Mouse (Mus musculus): ENCODE results near the gene Sgip1. TPM values are rescaled to one million over a fixed set of nuclear protein-coding genes. Genes with fewer than 3 reads are reported as not detected.

Gene Sgip1
- polyA plus RNA-seq, 1 experiment: not detected

DNA sequence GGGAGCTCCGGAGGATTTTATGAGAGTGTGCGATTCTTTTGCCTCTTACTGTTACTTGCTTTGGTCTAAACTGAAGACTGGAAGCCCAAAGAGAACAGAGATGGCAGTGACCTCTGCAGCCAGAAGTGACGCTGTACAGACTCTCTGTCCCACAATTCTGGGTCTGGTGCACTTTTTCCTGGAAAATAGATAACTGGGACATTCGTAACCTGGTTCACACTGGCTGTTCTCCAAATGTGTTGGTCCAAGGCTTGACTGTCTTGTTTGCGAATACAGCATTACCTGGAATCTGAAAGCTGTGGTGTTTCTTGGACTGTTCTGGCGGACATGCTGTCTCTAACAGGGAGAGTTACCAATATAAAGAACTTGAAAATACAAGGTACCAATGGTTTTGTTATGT, 109.4 kb downstream of the Sgip1 start:
- H3K27ac ChIP-seq (replicated peaks; ENCODE audit: low read depth, low read length): no peak overlapping the region
- no peak overlapping the region for H3K4me3 ChIP-seq (ENCODE audit: insufficient read depth, low read depth, low read length)
- H3K4me1 ChIP-seq (ENCODE audit: control insufficient read depth, insufficient read depth, insufficient read length, low read length): no peaks in the 10 kb centered on the region

DNA sequence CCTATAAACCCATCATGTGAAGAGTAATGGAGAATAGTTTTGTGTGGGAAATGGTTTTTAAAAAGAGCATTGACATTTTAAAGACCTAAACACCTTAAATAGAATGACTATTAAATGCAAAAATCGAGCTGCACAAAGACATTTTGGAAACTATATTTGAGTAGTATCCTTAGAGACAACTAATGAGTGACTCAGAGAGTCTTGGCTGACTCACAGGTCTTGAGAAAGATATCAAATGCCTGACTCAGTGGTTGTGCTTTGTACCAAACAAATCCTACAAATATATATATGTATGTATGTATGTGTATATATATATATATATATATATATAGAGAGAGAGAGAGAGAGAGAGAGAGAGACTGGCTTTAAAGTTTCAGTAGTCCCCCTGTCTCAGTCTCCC, 110.1 kb downstream of the Sgip1 start:
- no peak overlapping the region for H3K27ac ChIP-seq (replicated peaks; ENCODE audit: low read depth, low read length)
- H3K4me1 ChIP-seq (ENCODE audit: control insufficient read depth, insufficient read depth, insufficient read length, low read length): no peaks in the 10 kb centered on the region
- no peak overlapping the region for H3K4me3 ChIP-seq (ENCODE audit: insufficient read depth, low read depth, low read length)

DNA sequence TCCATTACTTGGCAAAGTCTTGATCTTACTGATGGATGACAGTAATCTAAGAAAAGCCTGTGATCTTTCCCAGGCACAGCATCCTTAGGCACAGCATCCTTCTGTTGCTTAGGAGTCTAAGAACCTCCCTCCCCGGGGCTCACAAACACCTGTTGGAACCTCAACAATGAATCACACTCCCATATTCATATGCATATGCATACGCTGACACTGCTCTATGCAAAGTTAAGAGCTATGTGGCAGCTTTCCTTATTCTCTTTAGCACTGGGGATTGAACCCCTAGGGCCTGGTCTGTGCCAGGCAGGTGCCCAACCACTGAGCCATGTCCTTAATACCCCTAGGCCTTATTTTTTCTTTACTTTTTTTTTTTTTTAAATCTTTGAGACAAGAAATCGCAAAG, 111.2 kb downstream of the Sgip1 start:
- Histone ChIP-seq H3K27ac (replicated peaks; ENCODE audit: low read depth, low read length) (no peak overlapping the region), H3K4me1 (ENCODE audit: control insufficient read depth, insufficient read depth, insufficient read length, low read length) (no peaks in the 10 kb centered on the region), H3K4me3 (ENCODE audit: insufficient read depth, low read depth, low read length) (no peak overlapping the region)

- H3K4me3 ChIP-seq (ENCODE audit: insufficient read depth, low read depth, low read length): no peak overlapping the region
- H3K4me1 ChIP-seq (ENCODE audit: control insufficient read depth, insufficient read depth, insufficient read length, low read length): no peaks in the 10 kb centered on the region
- no peak overlapping the region for H3K27ac ChIP-seq (replicated peaks; ENCODE audit: low read depth, low read length)
These were observed 111.7 kb downstream of the Sgip1 start for GRCm38 (mm10) chr4:102852808-102853207.

DNA sequence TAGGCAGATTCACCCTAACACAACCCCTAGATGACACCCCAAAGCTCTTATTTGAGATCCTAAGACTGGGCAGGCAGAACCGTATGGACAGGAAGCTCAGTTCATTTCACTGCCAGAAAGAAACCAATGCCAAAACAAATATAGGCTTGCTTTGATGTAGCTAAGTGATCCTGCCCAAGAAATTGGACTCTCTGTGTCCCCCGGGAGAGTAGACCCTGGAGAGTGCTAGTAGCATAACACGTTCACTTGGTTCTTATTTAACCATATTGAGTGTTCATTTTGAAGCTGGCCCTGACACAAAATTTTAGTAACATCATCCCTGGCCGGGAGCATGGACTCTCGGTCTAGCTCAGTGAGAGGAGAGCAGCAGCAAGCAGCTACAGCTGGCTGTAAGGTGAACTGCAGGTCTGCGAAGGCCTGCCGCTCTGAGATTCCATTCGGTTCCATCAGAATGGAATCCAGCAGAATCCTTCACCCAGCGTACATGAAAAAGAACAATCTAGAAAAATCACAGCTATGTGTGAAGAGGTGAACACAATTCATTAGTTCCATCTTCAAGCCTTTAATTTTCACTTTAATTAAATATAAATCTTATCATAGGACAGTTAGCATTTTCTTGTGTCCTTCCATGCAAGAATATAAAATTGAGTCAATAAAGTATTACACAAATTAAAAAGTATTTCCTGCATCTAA, 112.4 kb downstream of the Sgip1 start:
- Histone ChIP-seq H3K4me3 (ENCODE audit: insufficient read depth, low read depth, low read length) (no peak overlapping the region), H3K4me1 (ENCODE audit: control insufficient read depth, insufficient read depth, insufficient read length, low read length) (no peaks in the 10 kb centered on the region), H3K27ac (replicated peaks; ENCODE audit: low read depth, low read length) (no peak overlapping the region)

- Histone ChIP-seq H3K4me3 (ENCODE audit: insufficient read depth, low read depth, low read length) (no peak overlapping the region), H3K4me1 (ENCODE audit: control insufficient read depth, insufficient read depth, insufficient read length, low read length) (no peaks in the 10 kb centered on the region), H3K27ac (replicated peaks; ENCODE audit: low read depth, low read length) (no peak overlapping the region)
These were observed 114.1 kb downstream of the Sgip1 start for GRCm38 (mm10) chr4:102854928-102855892.

- no peak overlapping the region for H3K27ac ChIP-seq (replicated peaks; ENCODE audit: low read depth, low read length)
- H3K4me3 ChIP-seq (ENCODE audit: insufficient read depth, low read depth, low read length): no peak overlapping the region
- no peaks in the 10 kb centered on the region for H3K4me1 ChIP-seq (ENCODE audit: control insufficient read depth, insufficient read depth, insufficient read length, low read length)
These were observed 115.0 kb downstream of the Sgip1 start for GRCm38 (mm10) chr4:102856086-102856485.

DNA sequence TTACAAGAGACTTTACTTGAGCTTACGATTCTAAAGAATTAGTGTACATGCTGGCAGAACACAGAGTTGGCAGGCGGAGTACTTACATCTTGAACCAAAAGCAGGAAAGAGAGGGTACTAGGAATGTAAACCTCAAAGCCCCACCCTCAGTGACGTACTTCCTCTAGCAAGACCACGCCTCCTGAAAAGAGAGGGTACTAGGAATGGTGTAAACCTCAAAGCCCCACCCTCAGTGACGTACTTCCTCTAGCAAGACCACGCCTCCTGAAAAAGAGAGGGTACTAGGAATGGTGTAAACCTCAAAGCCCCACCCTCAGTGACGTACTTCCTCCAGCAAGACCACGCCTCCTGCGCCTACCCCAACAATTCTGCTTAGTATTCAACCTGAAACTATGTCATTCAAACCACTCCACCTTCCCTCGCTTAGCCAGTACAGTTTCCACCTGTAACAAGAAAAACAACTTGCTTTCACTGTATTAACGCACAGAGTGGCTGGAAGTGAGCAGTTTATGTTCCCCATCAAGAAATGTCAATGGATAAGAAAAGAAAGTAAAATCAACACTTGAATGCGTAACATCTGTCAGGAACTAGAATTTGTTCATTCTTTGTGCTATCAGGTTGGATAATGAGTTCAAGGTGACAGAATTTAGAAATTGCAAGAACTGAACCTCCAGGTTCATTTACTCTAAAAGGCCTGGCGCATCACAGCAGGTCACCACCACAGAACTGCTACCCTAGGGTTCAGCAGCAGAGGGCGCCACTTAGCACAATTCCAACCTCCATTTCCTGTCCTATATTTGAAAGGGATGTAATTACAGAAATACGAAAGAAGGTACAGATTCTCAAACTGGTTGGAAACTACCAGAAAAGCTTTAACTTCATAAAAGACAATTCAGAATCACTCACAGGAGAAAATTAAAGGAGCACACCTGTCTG, 118.4 kb downstream of the Sgip1 start:
- Histone ChIP-seq H3K27ac (replicated peaks; ENCODE audit: low read depth, low read length) (no peak overlapping the region), H3K4me3 (ENCODE audit: insufficient read depth, low read depth, low read length) (no peak overlapping the region), H3K4me1 (ENCODE audit: control insufficient read depth, insufficient read depth, insufficient read length, low read length) (no peaks in the 10 kb centered on the region)

- H3K4me3 ChIP-seq (ENCODE audit: insufficient read depth, low read depth, low read length): no peak overlapping the region
- no peaks in the 10 kb centered on the region for H3K4me1 ChIP-seq (ENCODE audit: control insufficient read depth, insufficient read depth, insufficient read length, low read length)
- no peak overlapping the region for H3K27ac ChIP-seq (replicated peaks; ENCODE audit: low read depth, low read length)
These were observed 121.9 kb downstream of the Sgip1 start for GRCm38 (mm10) chr4:102862751-102863710.

DNA sequence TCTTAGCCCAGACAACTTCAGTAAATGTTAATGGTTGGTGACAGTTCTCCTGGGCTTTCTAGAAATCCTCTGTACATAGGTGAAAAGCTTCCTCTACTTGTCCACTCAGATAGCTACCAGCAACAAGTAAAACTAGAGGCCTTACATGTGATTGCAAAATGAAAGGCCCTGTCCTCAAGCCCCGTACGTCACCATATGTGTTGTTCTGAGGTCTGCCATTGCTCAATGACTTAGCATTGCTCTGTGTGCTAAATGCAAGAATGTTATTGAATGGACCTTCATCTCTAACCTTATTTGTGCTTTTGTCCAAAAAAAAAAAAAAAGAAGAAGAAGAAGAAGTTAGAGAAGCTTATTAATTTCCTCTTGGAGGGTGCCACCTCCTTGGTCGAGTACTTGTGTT, 125.4 kb downstream of the Sgip1 start:
- Histone ChIP-seq H3K27ac (replicated peaks; ENCODE audit: low read depth, low read length) (no peak overlapping the region), H3K4me3 (ENCODE audit: insufficient read depth, low read depth, low read length) (no peak overlapping the region), H3K4me1 (ENCODE audit: control insufficient read depth, insufficient read depth, insufficient read length, low read length) (no peaks in the 10 kb centered on the region)

DNA sequence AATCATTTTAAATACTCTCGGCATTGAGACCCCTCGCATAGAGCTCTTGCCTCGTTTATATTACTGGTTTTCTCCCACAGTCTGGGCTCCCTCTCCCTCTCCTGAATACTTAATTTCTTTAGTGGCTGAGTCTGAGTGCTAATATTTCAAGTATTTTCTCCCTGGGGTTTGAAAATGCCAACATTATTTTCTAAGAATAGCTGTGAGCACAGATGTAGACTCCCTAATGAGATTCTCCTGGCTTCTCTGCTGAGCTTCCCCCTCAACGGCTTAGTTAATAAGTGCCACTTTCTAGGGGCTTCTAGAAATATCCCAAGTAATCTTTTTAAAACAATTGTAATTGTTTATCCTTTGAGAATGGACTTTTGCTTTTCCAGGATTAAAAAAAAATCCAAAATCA, 130.2 kb downstream of the Sgip1 start:
- Histone ChIP-seq H3K4me1 (ENCODE audit: control insufficient read depth, insufficient read depth, insufficient read length, low read length) (no peaks in the 10 kb centered on the region), H3K27ac (replicated peaks; ENCODE audit: low read depth, low read length) (no peak overlapping the region), H3K4me3 (ENCODE audit: insufficient read depth, low read depth, low read length) (no peak overlapping the region)

DNA sequence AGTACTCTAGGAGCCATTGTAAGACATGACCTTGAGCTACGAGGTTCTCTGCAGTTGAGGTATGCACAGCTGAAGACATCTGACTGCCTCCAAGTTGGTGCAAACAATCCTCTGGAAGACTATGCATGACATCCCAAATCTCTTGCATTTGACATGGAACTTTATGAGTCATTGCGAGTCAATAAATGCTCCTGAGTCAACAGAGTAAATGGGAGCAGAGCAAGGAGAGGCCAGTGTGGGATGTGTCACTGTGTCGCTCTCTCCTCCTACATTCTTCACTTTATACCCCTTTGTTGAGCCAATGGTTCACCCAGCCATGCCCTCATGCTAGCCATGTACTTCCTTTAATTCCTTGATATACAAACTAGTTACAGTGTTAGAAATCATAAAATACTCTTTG, 142.0 kb downstream of the Sgip1 start:
- Histone ChIP-seq H3K27ac (replicated peaks; ENCODE audit: low read depth, low read length) (no peak overlapping the region), H3K4me3 (ENCODE audit: insufficient read depth, low read depth, low read length) (no peak overlapping the region), H3K4me1 (ENCODE audit: control insufficient read depth, insufficient read depth, insufficient read length, low read length) (no peaks in the 10 kb centered on the region)

DNA sequence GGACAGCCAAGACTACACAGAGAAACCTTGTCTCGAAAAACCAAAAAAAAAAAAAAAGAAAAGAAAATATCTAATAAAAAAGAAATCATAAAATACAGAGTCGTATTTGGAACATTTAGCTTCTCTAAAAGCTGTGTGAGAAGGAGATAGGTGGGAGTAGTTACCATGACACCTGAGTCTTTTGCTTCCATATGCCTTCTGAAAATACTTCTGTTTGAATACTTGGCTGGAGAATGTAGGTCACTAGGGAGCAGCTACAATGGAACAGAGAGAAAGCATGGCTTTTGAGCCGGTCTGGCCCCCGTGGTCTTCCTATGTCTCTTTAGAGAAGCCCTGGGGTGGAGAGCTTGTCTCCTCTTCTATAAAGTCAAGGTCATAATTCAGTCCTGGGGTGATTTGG, 143.1 kb downstream of the Sgip1 start:
- Histone ChIP-seq H3K4me3 (ENCODE audit: insufficient read depth, low read depth, low read length) (no peak overlapping the region), H3K27ac (replicated peaks; ENCODE audit: low read depth, low read length) (no peak overlapping the region), H3K4me1 (ENCODE audit: control insufficient read depth, insufficient read depth, insufficient read length, low read length) (no peaks in the 10 kb centered on the region)

- no peak overlapping the region for H3K4me3 ChIP-seq (ENCODE audit: insufficient read depth, low read depth, low read length)
- no peak overlapping the region for H3K27ac ChIP-seq (replicated peaks; ENCODE audit: low read depth, low read length)
- no peaks in the 10 kb centered on the region for H3K4me1 ChIP-seq (ENCODE audit: control insufficient read depth, insufficient read depth, insufficient read length, low read length)
These were observed 145.4 kb downstream of the Sgip1 start for GRCm38 (mm10) chr4:102886459-102886858.

Data from brown adipose tissue, adult 24 weeks (tissue).